Mouse (Mus musculus): Measurements from ENCODE around the gene 1700080O16Rik. TPM values are rescaled to one million over a fixed set of nuclear protein-coding genes. Genes with fewer than 3 reads are reported as not detected.

Gene 1700080O16Rik
- polyA plus RNA-seq (2016; fragmentation: Nextera tagmentation; extraction: Ambion mirVana) = not detected in 2 replicates

GRCm38 (mm10) chrX:51972672-51973071 lies at the start of gene 1700080O16Rik:
Gene 1700080O16Rik, minus strand, starts transcription at chrX:51972772.
- no peak within 1 kb of the TSS for H3K4me2 ChIP-seq (replicated peaks)
- H3K9ac ChIP-seq (replicated peaks) = no peak within 1 kb of the TSS
- H3K4me1 ChIP-seq = no peaks in the 10 kb centered on the region
- H3K27me3 ChIP-seq = no peaks in the 10 kb centered on the region
- no peak for ATAC-seq (ENCODE audit: low FRiP score, low read depth)
- no peaks in the 10 kb centered on the region for H3K9me3 ChIP-seq
- no peak within 1 kb of the TSS for H3K4me3 ChIP-seq
- 97% methylated on average over 12 of the region's 12 CpGs for WGBS
- no peaks in the 10 kb centered on the region for H3K36me3 ChIP-seq
- no peak within 1 kb of the TSS for H3K27ac ChIP-seq (replicated peaks)

- no peak overlapping the region for H3K27ac ChIP-seq (replicated peaks)
- H3K4me1 ChIP-seq = no peaks in the 10 kb centered on the region
- no peak overlapping the region for H3K4me3 ChIP-seq
- H3K9ac ChIP-seq (replicated peaks) = no peak overlapping the region
- H3K4me2 ChIP-seq (replicated peaks) = no peak overlapping the region
- no peaks in the 10 kb centered on the region for H3K27me3 ChIP-seq
- H3K9me3 ChIP-seq = no peaks in the 10 kb centered on the region
- 25% methylated on average over 4 of the region's 9 CpGs for WGBS
- no peak for ATAC-seq (ENCODE audit: low FRiP score, low read depth)
- no peaks in the 10 kb centered on the region for H3K36me3 ChIP-seq
Measured at GRCm38 (mm10) chrX:52017660-52018059, 45.1 kb upstream of the 1700080O16Rik start.

GRCm38 (mm10) chrX:52000072-52000471 lies 27.5 kb upstream of the 1700080O16Rik start:
- Histone ChIP-seq H3K4me1 (no peaks in the 10 kb centered on the region), H3K4me2 (replicated peaks) (no peak overlapping the region), H3K36me3 (no peaks in the 10 kb centered on the region), H3K27ac (replicated peaks) (no peak overlapping the region), H3K9me3 (no peaks in the 10 kb centered on the region), H3K4me3 (no peak overlapping the region), H3K9ac (replicated peaks) (no peak overlapping the region), H3K27me3 (no peaks in the 10 kb centered on the region)
- no peak for ATAC-seq (ENCODE audit: low FRiP score, low read depth)
- 83% methylated on average over 5 of the region's 5 CpGs for WGBS

GRCm38 (mm10) chrX:51999426-51999825 lies 26.9 kb upstream of the 1700080O16Rik start:
- Histone ChIP-seq H3K4me3 (no peak overlapping the region), H3K27ac (replicated peaks) (no peak overlapping the region), H3K9me3 (no peaks in the 10 kb centered on the region), H3K9ac (replicated peaks) (no peak overlapping the region), H3K27me3 (no peaks in the 10 kb centered on the region), H3K36me3 (no peaks in the 10 kb centered on the region), H3K4me2 (replicated peaks) (no peak overlapping the region), H3K4me1 (no peaks in the 10 kb centered on the region)
- ATAC-seq (ENCODE audit: low FRiP score, low read depth) = no peak
- 85% methylated on average over 4 of the region's 4 CpGs for WGBS

GRCm38 (mm10) chrX:51976361-51976760 lies 3.8 kb upstream of the 1700080O16Rik start:
- H3K27ac ChIP-seq (replicated peaks) = no peak overlapping the region
- no peaks in the 10 kb centered on the region for H3K9me3 ChIP-seq
- H3K4me2 ChIP-seq (replicated peaks) = no peak overlapping the region
- no peaks in the 10 kb centered on the region for H3K36me3 ChIP-seq
- no peak for ATAC-seq (ENCODE audit: low FRiP score, low read depth)
- H3K27me3 ChIP-seq = no peaks in the 10 kb centered on the region
- WGBS = 80% methylated on average over 4 of the region's 4 CpGs
- no peak overlapping the region for H3K4me3 ChIP-seq
- no peaks in the 10 kb centered on the region for H3K4me1 ChIP-seq
- H3K9ac ChIP-seq (replicated peaks) = no peak overlapping the region

- no peak for ATAC-seq (ENCODE audit: low FRiP score, low read depth)
- Histone ChIP-seq H3K9ac (replicated peaks) (no peak overlapping the region), H3K9me3 (no peaks in the 10 kb centered on the region), H3K36me3 (no peaks in the 10 kb centered on the region), H3K27ac (replicated peaks) (no peak overlapping the region), H3K27me3 (no peaks in the 10 kb centered on the region), H3K4me2 (replicated peaks) (no peak overlapping the region), H3K4me1 (no peaks in the 10 kb centered on the region), H3K4me3 (no peak overlapping the region)
Measured at GRCm38 (mm10) chrX:51974618-51975017, 2.0 kb upstream of the 1700080O16Rik start.

GRCm38 (mm10) chrX:51948071-51948470 lies 24.5 kb downstream of the 1700080O16Rik start:
- Histone ChIP-seq H3K27ac (replicated peaks) (no peak overlapping the region), H3K27me3 (no peaks in the 10 kb centered on the region), H3K4me1 (no peaks in the 10 kb centered on the region), H3K4me3 (no peak overlapping the region), H3K9me3 (no peaks in the 10 kb centered on the region), H3K36me3 (no peaks in the 10 kb centered on the region), H3K9ac (replicated peaks) (no peak overlapping the region), H3K4me2 (replicated peaks) (no peak overlapping the region)
- ATAC-seq (ENCODE audit: low FRiP score, low read depth) = no peak
- 82% methylated on average over 3 of the region's 3 CpGs for WGBS

GRCm38 (mm10) chrX:51938076-51938475 lies 34.5 kb downstream of the 1700080O16Rik start:
- Histone ChIP-seq H3K27me3 (no peaks in the 10 kb centered on the region), H3K4me2 (replicated peaks) (no peak overlapping the region), H3K27ac (replicated peaks) (no peak overlapping the region), H3K4me3 (no peak overlapping the region), H3K4me1 (no peaks in the 10 kb centered on the region), H3K9me3 (no peaks in the 10 kb centered on the region), H3K9ac (replicated peaks) (no peak overlapping the region), H3K36me3 (no peaks in the 10 kb centered on the region)
- no peak for ATAC-seq (ENCODE audit: low FRiP score, low read depth)
- WGBS = 58% methylated on average over 5 of the region's 5 CpGs

GRCm38 (mm10) chrX:51919091-51919490 lies 53.5 kb downstream of the 1700080O16Rik start:
- no peak overlapping the region for H3K4me3 ChIP-seq
- no peak for ATAC-seq (ENCODE audit: low FRiP score, low read depth)
- H3K9me3 ChIP-seq = no peaks in the 10 kb centered on the region
- H3K27ac ChIP-seq (replicated peaks) = no peak overlapping the region
- no peak overlapping the region for H3K9ac ChIP-seq (replicated peaks)
- H3K27me3 ChIP-seq = no peaks in the 10 kb centered on the region
- 86% methylated on average over 4 of the region's 4 CpGs for WGBS
- H3K36me3 ChIP-seq = no peaks in the 10 kb centered on the region
- no peaks in the 10 kb centered on the region for H3K4me1 ChIP-seq
- H3K4me2 ChIP-seq (replicated peaks) = no peak overlapping the region

Other genes starting within 250 kb of the 1700080O16Rik start
- not detected in 2 replicates for gene Usp26, start 171.5 kb downstream of the 1700080O16Rik start, polyA plus RNA-seq (2016; fragmentation: Nextera tagmentation; extraction: Ambion mirVana)
- 20.2 and 25.0 TPM in 2 replicates for gene Gpc4, start 192.5 kb upstream of the 1700080O16Rik start, polyA plus RNA-seq (2016; fragmentation: Nextera tagmentation; extraction: Ambion mirVana)